ENCODE assay signal across 10 mouse cellular contexts in genomic region chr2:165936106-165936505, GRCm38 (mm10). TPM values are rescaled to one million over a fixed set of nuclear protein-coding genes. Genes with fewer than 3 reads are reported as not detected.
DNase-seq lines count a peak whose midpoint lies in the region; ATAC-seq and TF ChIP-seq lines count a peak whose summit lies in the region.
"Had no signal": no experiment of that assay in that cellular context is flagged by ENCODE, and none has a peak within 500 bp of the region (broad histone marks: within the 10 kb centered on the region; RNA-seq: fewer than 3 reads in every experiment).

No protein-coding gene starts in this region.

- 39% methylated on average over 12 of the region's 12 CpGs for whole genome bisulfite sequencing in lung, embryonic 16.5 days

- H3K36me3 ChIP-seq in lung, embryonic 16.5 days (ENCODE audit: control insufficient read depth, insufficient read depth, low read length) = no peaks in the 10 kb centered on the region
- H3K36me3 ChIP-seq: forebrain, embryonic 10.5 days; limb, embryonic 12.5 days had no signal

- ATAC-seq in lung, embryonic 16.5 days (ENCODE audit: low read depth) = peak; percentile 67; the same call in 1 of the 2 replicates

- H3K4me2 ChIP-seq in lung, embryonic 16.5 days (ENCODE audit: low read depth, low read length) = no peak overlapping the region
- H3K4me2 ChIP-seq: limb, embryonic 12.5 days had no signal

- no peak overlapping the region for H3K4me3 ChIP-seq in cortical plate, adult 2 months (ENCODE audit: insufficient read depth, low read length)
- no peak overlapping the region for H3K4me3 ChIP-seq in lung, embryonic 16.5 days (ENCODE audit: low read length)
- H3K4me3 ChIP-seq: forebrain, embryonic 10.5 days; limb, embryonic 12.5 days had no signal

- intact Hi-C loops in heart, postnatal 36 days (cut with DNase I) = loop anchor here (5.0 kb wide), 2 partner anchors 51 to 96 kb away; no protein-coding TSS in a partner anchor

- H3K27ac ChIP-seq in cortical plate, adult 2 months (ENCODE audit: insufficient read depth, low read length) = peak overlapping the region; percentile 39; the same call in 1 of the 2 replicates
- 0 out of 2 replicates have a peak overlapping the region, but pooled peaks have one; percentile 9 for H3K27ac ChIP-seq in lung, embryonic 16.5 days (ENCODE audit: low read length)
- H3K27ac ChIP-seq: forebrain, embryonic 10.5 days; limb, embryonic 12.5 days had no signal

- H3K27me3 ChIP-seq in lung, embryonic 16.5 days (ENCODE audit: control insufficient read depth, insufficient read depth, low read depth, low read length) = no peaks in the 10 kb centered on the region
- H3K27me3 ChIP-seq: limb, embryonic 12.5 days had no signal

- H3K9me3 ChIP-seq in lung, embryonic 16.5 days (ENCODE audit: control insufficient read depth, low read length) = no peaks in the 10 kb centered on the region
- H3K9me3 ChIP-seq: forebrain, embryonic 10.5 days; limb, embryonic 12.5 days had no signal

- DNase-seq in adrenal gland, adult 8-10 months = peak; percentile 41
- DNase-seq in adrenal gland, adult 18-20 months (ENCODE audit: low spot score in 2 of 2) = no peak
- DNase-seq in heart, postnatal 36 days = peak; percentile 66 to 70
- DNase-seq in right cerebral cortex, postnatal 4 days = no peak
- no peak for DNase-seq in cerebellum, postnatal 4 days (ENCODE audit: low spot score in 2 of 2)
- no peak for DNase-seq in spleen, postnatal 14 days (ENCODE audit: low spot score in 2 of 2)

- no peak for TF ChIP-seq POLR2A in cortical plate, adult 2 months (IDR thresholded peaks at IDR 0.05; ENCODE audit: extremely low read depth, insufficient read depth, low read length)

- TF ChIP-seq CTCF in cortical plate, adult 2 months (IDR thresholded peaks at IDR 0.05; ENCODE audit: extremely low read depth, insufficient read depth, low read length) = no peak

- H3K4me1 ChIP-seq in cortical plate, adult 2 months (ENCODE audit: control insufficient read depth, insufficient read depth, low read length) = no peaks in the 10 kb centered on the region
- H3K4me1 ChIP-seq in lung, embryonic 16.5 days (replicated peaks; ENCODE audit: control insufficient read depth, insufficient read depth, low read length) = 0 out of 2 replicates have a peak, but pooled peaks cover 2% of the 10 kb centered on the region
- H3K4me1 ChIP-seq: limb, embryonic 12.5 days had no signal

- H3K9ac ChIP-seq in lung, embryonic 16.5 days (ENCODE audit: low read length) = no peak overlapping the region
- H3K9ac ChIP-seq: limb, embryonic 12.5 days had no signal

RNA-seq across cellular contexts. Expression of gene Zmynd8, which starts 37.3 kb away (rescaled TPM):
- total RNA-seq in adrenal gland, adult 8-10 months (2022) = 10 to 100 TPM; 51.7 to 94.5 (median 70.6) TPM
- total RNA-seq in adrenal gland, adult 18-20 months (2021) = 10 to 100 TPM; 45.8 to 48.8 TPM
- 90.5 and 106 TPM in 2 replicates for polyA plus RNA-seq in cortical plate, adult 2 months (2012; rRNA removed)
- total RNA-seq in heart, postnatal 36 days (2021) = 10 to 100 TPM; 46.5 to 48.0 TPM
- polyA plus RNA-seq in lung, embryonic 16.5 days (2015; fragmentation: Nextera tagmentation; extraction: Ambion mirVana) = 40.6 and 48.7 TPM in 2 replicates

RNA-seq across cellular contexts. Expression of gene Ncoa3, which starts 56.3 kb away (rescaled TPM):
- total RNA-seq in adrenal gland, adult 8-10 months (2022) = 10 to 100 TPM; 24.2 to 46.2 (median 33.3) TPM
- 10 to 100 TPM; 32.1 to 35.9 TPM for total RNA-seq in adrenal gland, adult 18-20 months (2021)
- 29.7 and 32.8 TPM in 2 replicates for polyA plus RNA-seq in cortical plate, adult 2 months (2012; rRNA removed)
- 10 to 100 TPM; 23.0 to 27.1 TPM for total RNA-seq in heart, postnatal 36 days (2021)
- 11.5 and 12.1 TPM in 2 replicates for polyA plus RNA-seq in lung, embryonic 16.5 days (2015; fragmentation: Nextera tagmentation; extraction: Ambion mirVana)

Comparison
In these comparisons a context has a peak if more than half of its experiments do, and no peak if none do; other contexts are left out.
1. DNase-seq: peak in adrenal gland, adult 8-10 months (single experiment) and heart, postnatal 36 days (2 of 2); none in adrenal gland, adult 18-20 months (0 of 2), right cerebral cortex, postnatal 4 days (single experiment), cerebellum, postnatal 4 days (0 of 2) and spleen, postnatal 14 days (0 of 2).